Mouse (Mus musculus): ENCODE measurements around the gene Exoc2. TPM values are rescaled to one million over a fixed set of nuclear protein-coding genes. Genes with fewer than 3 reads are reported as not detected.

The Exoc2 gene
- polyA plus RNA-seq, 1 experiment from 2014 or later: 47.0 TPM

DNA sequence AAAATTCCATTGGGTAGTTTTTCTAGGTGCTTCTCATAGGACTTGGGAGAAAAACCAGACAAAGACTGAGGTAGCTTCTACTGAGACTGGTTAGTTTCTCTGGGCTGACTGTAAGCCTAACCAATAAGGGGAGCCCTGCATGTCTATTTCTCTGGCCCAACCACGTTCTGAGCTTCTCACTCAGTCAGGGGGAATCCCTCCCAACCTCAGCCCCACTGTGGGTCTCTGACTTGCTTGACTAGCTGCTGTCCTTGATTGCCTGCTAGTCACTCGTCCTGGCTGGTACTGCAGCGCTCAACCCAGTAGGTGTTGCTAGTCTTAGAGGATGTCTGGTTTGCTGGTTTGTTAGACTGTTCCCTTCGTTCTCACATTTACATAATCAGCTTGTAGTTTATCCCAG, 130.8 kb downstream of the Exoc2 start:
- Histone ChIP-seq H3K36me3 (ENCODE audit: insufficient read depth) (peaks cover 2% of the 10 kb centered on the region; the same call in 1 of the 2 replicates), H3K9ac (no peak overlapping the region), H3K9me3 (ENCODE audit: low read depth, low read length) (no peaks in the 10 kb centered on the region), H3K4me2 (no peak overlapping the region), H3K27me3 (ENCODE audit: insufficient read depth, low read length) (no peaks in the 10 kb centered on the region), H3K4me3 (ENCODE audit: low read depth, low read length) (no peak overlapping the region), H3K27ac (ENCODE audit: low read depth) (no peak overlapping the region), H3K4me1 (ENCODE audit: insufficient read depth) (no peaks in the 10 kb centered on the region)
- DNase-seq: no peak
- ATAC-seq (ENCODE audit: insufficient read depth): no peak
- WGBS: 90% methylated on average over 4 of the region's 4 CpGs
- TF ChIP-seq CTCF (IDR thresholded peaks at IDR 0.05; ENCODE audit: low read depth): no peak

DNA sequence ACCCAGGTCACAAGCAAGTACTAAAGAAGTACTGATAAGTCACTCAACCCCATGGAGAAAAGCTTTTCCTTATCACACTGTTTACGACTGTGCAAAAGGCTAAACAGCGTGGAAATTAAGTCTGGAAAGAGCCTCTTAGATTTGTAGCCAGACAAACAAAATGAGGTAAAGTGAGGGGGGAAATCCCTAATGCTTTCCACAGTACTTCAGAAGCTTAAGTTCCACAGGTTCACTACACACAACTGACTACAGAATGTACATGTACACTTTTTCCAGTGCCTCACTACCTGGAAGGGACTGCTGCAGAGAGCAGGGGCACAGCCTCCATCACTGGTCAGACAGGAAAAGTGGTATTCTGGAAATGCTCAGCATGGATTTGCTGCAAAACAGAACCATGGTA, 132.1 kb downstream of the Exoc2 start:
- H3K4me1 ChIP-seq (ENCODE audit: insufficient read depth): no peaks in the 10 kb centered on the region
- peaks cover 2% of the 10 kb centered on the region; the same call in 1 of the 2 replicates for H3K36me3 ChIP-seq (ENCODE audit: insufficient read depth)
- H3K27me3 ChIP-seq (ENCODE audit: insufficient read depth, low read length): no peaks in the 10 kb centered on the region
- no peaks in the 10 kb centered on the region for H3K9me3 ChIP-seq (ENCODE audit: low read depth, low read length)
- no peak overlapping the region for H3K4me3 ChIP-seq (ENCODE audit: low read depth, low read length)
- H3K9ac ChIP-seq: no peak overlapping the region
- ATAC-seq (ENCODE audit: insufficient read depth) (no peak; the same call in 1 of the 2 replicates), DNase-seq (no peak)
- no peak for TF ChIP-seq CTCF (IDR thresholded peaks at IDR 0.05; ENCODE audit: low read depth)
- WGBS: 57% methylated on average over 2 of the region's 2 CpGs
- H3K4me2 ChIP-seq: no peak overlapping the region
- no peak overlapping the region for H3K27ac ChIP-seq (ENCODE audit: low read depth)

DNA sequence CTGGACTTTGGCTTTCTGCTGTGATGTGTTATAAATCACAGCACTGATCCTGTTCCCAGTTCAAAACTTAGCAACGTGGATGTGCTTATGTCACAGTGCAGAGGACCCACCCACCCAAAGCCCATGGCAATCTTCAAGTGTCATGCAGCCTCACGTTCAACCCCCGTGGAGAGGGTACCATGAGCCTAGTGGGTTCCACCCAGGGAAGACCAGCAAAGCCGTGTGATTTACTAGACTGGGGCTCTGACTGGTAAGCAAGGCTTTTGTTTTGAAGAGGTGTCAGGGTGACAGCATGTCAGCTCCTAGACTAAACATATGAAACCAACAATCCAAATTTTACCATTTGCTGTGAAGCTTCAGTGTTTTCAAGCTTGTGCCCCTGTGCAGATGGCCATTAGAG, 132.6 kb downstream of the Exoc2 start:
- Histone ChIP-seq H3K9ac (no peak overlapping the region), H3K36me3 (ENCODE audit: insufficient read depth) (peaks cover 2% of the 10 kb centered on the region; the same call in 1 of the 2 replicates), H3K27me3 (ENCODE audit: insufficient read depth, low read length) (no peaks in the 10 kb centered on the region), H3K4me3 (ENCODE audit: low read depth, low read length) (no peak overlapping the region), H3K9me3 (ENCODE audit: low read depth, low read length) (no peaks in the 10 kb centered on the region), H3K4me2 (no peak overlapping the region), H3K4me1 (ENCODE audit: insufficient read depth) (no peaks in the 10 kb centered on the region), H3K27ac (ENCODE audit: low read depth) (no peak overlapping the region)
- ATAC-seq (ENCODE audit: insufficient read depth) (peak; percentile 62; the same call in 1 of the 2 replicates), DNase-seq (peak; percentile 44)
- TF ChIP-seq CTCF (IDR thresholded peaks at IDR 0.05; ENCODE audit: low read depth): no peak
- 42% methylated on average over 4 of the region's 4 CpGs for WGBS

DNA sequence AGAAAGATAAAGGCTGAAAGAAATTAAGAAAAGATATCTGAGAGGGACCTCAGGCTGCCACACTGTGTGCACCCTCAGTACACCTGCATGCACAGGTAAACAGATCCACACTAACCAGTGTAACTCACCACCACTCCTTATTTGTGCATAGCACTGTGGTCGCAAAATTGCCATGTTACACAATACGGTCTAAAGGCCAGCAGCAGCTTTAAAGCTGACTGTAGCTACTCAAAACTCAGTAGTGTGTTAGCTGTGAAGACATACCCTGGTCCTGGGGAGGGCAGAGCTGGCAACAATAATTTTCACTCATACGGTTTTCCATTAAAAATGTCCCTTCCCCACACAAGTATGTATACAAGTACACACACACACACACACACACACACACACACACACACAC, 133.2 kb downstream of the Exoc2 start:
- H3K9ac ChIP-seq: no peak overlapping the region
- no peaks in the 10 kb centered on the region for H3K27me3 ChIP-seq (ENCODE audit: insufficient read depth, low read length)
- no peaks in the 10 kb centered on the region for H3K4me1 ChIP-seq (ENCODE audit: insufficient read depth)
- DNase-seq (no peak), ATAC-seq (ENCODE audit: insufficient read depth) (peak; percentile 4; the same call in 1 of the 2 replicates)
- TF ChIP-seq CTCF (IDR thresholded peaks at IDR 0.05; ENCODE audit: low read depth): no peak
- 85% methylated on average over 3 of the region's 3 CpGs for WGBS
- peaks cover 2% of the 10 kb centered on the region; the same call in 1 of the 2 replicates for H3K36me3 ChIP-seq (ENCODE audit: insufficient read depth)
- H3K27ac ChIP-seq (ENCODE audit: low read depth): no peak overlapping the region
- H3K9me3 ChIP-seq (ENCODE audit: low read depth, low read length): no peaks in the 10 kb centered on the region
- no peak overlapping the region for H3K4me3 ChIP-seq (ENCODE audit: low read depth, low read length)
- H3K4me2 ChIP-seq: no peak overlapping the region

DNA sequence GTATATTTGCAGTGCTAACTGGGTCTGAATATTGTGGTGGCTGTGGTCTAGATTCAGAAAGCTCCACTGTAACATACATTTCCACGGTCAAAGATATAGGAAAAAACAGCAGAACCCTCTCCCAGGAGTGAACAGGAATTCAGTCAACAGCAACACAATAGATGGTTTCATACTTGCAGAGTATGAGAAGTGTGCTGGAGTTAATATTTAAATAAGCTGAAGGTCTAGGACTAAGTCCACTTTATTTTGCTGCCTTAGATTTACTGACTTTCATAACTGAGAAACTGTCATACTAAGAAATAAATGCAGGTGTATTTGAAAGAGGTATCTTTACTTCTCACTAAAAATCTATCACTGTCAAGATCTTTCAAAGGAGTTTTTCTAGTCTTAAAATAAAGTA, 137.6 kb downstream of the Exoc2 start:
- Histone ChIP-seq H3K36me3 (ENCODE audit: insufficient read depth) (no peaks in the 10 kb centered on the region), H3K27ac (ENCODE audit: low read depth) (no peak overlapping the region), H3K4me1 (ENCODE audit: insufficient read depth) (no peaks in the 10 kb centered on the region), H3K4me2 (no peak overlapping the region), H3K27me3 (ENCODE audit: insufficient read depth, low read length) (no peaks in the 10 kb centered on the region), H3K9me3 (ENCODE audit: low read depth, low read length) (no peaks in the 10 kb centered on the region), H3K9ac (no peak overlapping the region), H3K4me3 (ENCODE audit: low read depth, low read length) (no peak overlapping the region)
- no peak for TF ChIP-seq CTCF (IDR thresholded peaks at IDR 0.05; ENCODE audit: low read depth)
- no peak for DNase-seq
- WGBS: 71% methylated on average over 1 of the region's 1 CpGs
- no peak for ATAC-seq (ENCODE audit: insufficient read depth)

DNA sequence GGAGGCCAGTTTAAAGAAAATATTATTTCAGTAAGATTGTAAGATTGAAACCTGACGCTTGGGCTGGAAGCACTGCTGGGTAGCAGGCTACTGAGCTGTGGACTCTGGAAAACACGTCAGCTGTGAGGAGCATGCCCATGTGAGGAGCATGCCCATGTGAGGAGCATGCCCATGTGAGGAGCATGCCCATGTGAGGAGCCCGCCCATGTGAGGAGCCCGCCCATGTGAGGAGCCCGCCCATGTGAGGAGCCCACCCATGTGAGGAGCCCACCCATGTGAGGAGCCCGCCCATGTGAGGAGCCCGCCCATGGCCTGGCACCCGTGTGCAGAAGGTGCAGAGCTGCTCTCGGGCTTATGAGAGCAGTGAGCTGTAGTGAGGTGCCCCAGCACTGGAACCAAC, 139.0 kb downstream of the Exoc2 start:
- H3K27ac ChIP-seq (ENCODE audit: low read depth): no peak overlapping the region
- no peaks in the 10 kb centered on the region for H3K27me3 ChIP-seq (ENCODE audit: insufficient read depth, low read length)
- TF ChIP-seq CTCF (IDR thresholded peaks at IDR 0.05; ENCODE audit: low read depth): no peak
- H3K9me3 ChIP-seq (ENCODE audit: low read depth, low read length): no peaks in the 10 kb centered on the region
- H3K36me3 ChIP-seq (ENCODE audit: insufficient read depth): no peaks in the 10 kb centered on the region
- DNase-seq (no peak), ATAC-seq (ENCODE audit: insufficient read depth) (no peak)
- WGBS: 89% methylated on average over 9 of the region's 9 CpGs
- no peak overlapping the region for H3K9ac ChIP-seq
- H3K4me3 ChIP-seq (ENCODE audit: low read depth, low read length): no peak overlapping the region
- H3K4me1 ChIP-seq (ENCODE audit: insufficient read depth): no peaks in the 10 kb centered on the region
- no peak overlapping the region for H3K4me2 ChIP-seq

DNA sequence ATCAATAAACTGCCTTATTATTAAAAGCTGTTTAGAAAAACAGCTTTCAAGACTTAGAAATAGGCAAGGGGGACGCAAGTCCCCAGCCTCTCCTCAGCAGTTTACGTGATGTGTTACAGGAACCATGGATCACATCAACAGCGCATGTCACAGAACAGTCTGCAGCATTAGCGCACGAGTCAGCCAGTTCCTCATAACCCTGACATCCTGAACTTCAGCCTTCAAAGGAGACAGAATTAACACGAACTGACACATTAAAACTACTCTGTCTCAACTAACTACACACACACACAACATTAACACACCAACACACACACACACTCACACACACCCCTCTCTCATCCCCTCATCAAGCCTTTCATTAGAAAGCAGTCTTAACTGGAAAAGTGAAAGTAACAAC, 139.5 kb downstream of the Exoc2 start:
- ATAC-seq (ENCODE audit: insufficient read depth): no peak
- no peak for TF ChIP-seq CTCF (IDR thresholded peaks at IDR 0.05; ENCODE audit: low read depth)
- 55% methylated on average over 6 of the region's 6 CpGs for WGBS
- Histone ChIP-seq H3K9me3 (ENCODE audit: low read depth, low read length) (no peaks in the 10 kb centered on the region), H3K4me3 (ENCODE audit: low read depth, low read length) (no peak overlapping the region), H3K27me3 (ENCODE audit: insufficient read depth, low read length) (no peaks in the 10 kb centered on the region), H3K4me2 (no peak overlapping the region), H3K27ac (ENCODE audit: low read depth) (no peak overlapping the region), H3K9ac (no peak overlapping the region), H3K36me3 (ENCODE audit: insufficient read depth) (no peaks in the 10 kb centered on the region), H3K4me1 (ENCODE audit: insufficient read depth) (no peaks in the 10 kb centered on the region)
- DNase-seq: peak; percentile 20

Data from lung, embryonic 14.5 days (tissue).